Mouse (Mus musculus): ENCODE results near the gene Plekha4. TPM values are rescaled to one million over a fixed set of nuclear protein-coding genes. Genes with fewer than 3 reads are reported as not detected.

Gene Plekha4
- total RNA-seq, 2 experiments from 2014 or later: 1.3 to 2.7 TPM

DNA sequence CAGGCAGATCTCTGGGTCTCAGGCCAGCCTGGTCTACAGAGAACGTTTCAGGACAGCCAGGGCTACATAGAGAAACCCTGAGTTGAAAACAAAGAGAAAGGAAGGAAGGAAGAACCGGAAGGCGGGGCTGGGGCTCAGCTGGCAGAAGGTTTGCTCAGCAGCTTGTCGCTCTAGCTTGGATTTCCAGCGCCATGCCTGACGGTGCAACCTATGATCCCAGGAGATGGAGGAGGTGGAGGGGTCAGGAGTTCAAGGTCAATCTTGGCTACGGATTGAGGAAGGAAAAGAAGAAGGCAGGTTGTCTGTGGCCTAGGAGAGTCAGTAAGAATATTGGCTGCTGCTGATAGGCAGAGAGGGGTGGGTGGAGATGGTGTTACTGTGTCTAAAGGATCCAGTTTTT, 34.1 kb downstream of the Plekha4 start:
- DNase-seq (ENCODE audit: extremely low spot score in 1 of 2, low spot score in 2 of 2): no peak
- intact Hi-C loops (cut with DNase I): loop anchor here (2.0 kb wide), 1 partner anchor 91 kb away; no protein-coding TSS in a partner anchor

DNA sequence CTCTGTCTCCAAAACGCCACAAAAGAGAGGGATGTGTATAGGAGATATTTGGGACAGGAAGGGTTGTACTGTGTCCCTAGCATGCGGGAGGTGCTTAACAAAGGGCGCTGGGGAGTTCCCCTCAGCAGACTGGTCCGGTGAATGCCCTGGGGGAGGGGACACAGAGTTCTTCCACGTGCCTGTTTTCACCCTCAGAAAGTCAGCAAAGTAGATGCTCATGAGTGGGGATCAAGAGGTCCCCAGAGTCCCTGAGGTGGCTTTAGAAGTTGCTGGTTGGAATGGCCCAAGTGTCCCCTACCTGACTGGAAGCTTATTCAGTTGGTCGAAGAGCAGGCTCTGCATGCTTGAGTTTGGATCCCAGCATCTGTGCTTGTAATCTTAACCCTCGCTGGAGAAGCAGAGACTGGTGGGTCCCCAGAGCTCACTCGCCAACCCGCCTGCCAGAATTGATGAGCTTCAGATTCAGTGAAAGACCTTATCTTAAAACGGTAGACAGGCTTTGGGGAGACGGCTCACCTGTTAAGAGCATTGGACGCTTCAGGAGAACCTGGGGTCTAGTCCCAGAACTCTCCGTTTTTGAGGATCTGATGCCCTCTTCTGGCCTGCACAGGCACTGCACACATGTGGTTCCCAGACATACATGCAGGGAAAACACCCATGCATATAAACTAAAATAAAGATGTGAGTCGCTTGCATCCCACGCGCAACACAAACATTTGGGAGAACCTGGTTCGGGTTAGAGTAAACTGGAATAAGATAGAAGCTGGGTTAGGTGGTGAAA, 34.9 kb downstream of the Plekha4 start:
- intact Hi-C loops (cut with DNase I): loop anchor here (2.0 kb wide), 1 partner anchor 92 kb away; no protein-coding TSS in a partner anchor
- peak; percentile 67 to 78 for DNase-seq (ENCODE audit: extremely low spot score in 1 of 2, low spot score in 2 of 2)

- intact Hi-C loops (cut with DNase I): loop anchor here (2.0 kb wide), 1 partner anchor 93 kb away; no protein-coding TSS in a partner anchor
- no peak for DNase-seq (ENCODE audit: extremely low spot score in 1 of 2, low spot score in 2 of 2)
Measured at GRCm38 (mm10) chr7:45561624-45562520, 35.7 kb downstream of the Plekha4 start.

GRCm38 (mm10) chr7:45564811-45565210, 38.7 kb downstream of the Plekha4 start:
- DNase-seq (ENCODE audit: extremely low spot score in 1 of 2, low spot score in 2 of 2): no peak
- intact Hi-C loops (cut with DNase I): no loop called here

- intact Hi-C loops (cut with DNase I): no loop called here
Measured at GRCm38 (mm10) chr7:45565446-45565845, 39.3 kb downstream of the Plekha4 start.

GRCm38 (mm10) chr7:45567112-45567779, 41.1 kb downstream of the Plekha4 start:
- no peak for DNase-seq (ENCODE audit: extremely low spot score in 1 of 2, low spot score in 2 of 2)
- intact Hi-C loops (cut with DNase I): no loop called here

More at GRCm38 (mm10) chr7:45565446-45565845, 39.3 kb downstream of the Plekha4 start:
- no peak for DNase-seq (ENCODE audit: extremely low spot score in 1 of 2, low spot score in 2 of 2)

- intact Hi-C loops (cut with DNase I): no loop called here
Measured at GRCm38 (mm10) chr7:45567780-45568516, 41.8 kb downstream of the Plekha4 start.

GRCm38 (mm10) chr7:45568601-45569473, 42.7 kb downstream of the Plekha4 start:
- no peak for DNase-seq (ENCODE audit: extremely low spot score in 1 of 2, low spot score in 2 of 2)
- intact Hi-C loops (cut with DNase I): no loop called here

More at GRCm38 (mm10) chr7:45567780-45568516, 41.8 kb downstream of the Plekha4 start:
- DNase-seq (ENCODE audit: extremely low spot score in 1 of 2, low spot score in 2 of 2): peak; percentile 84 to 94

GRCm38 (mm10) chr7:45570103-45570741, 44.1 kb downstream of the Plekha4 start, which contains the start of gene Bcat2:
Gene Bcat2 (plus strand): TSS chr7:45570153.
- intact Hi-C loops (cut with DNase I): no loop called here
- peak; percentile 43 to 89 for DNase-seq (ENCODE audit: extremely low spot score in 1 of 2, low spot score in 2 of 2)

DNA sequence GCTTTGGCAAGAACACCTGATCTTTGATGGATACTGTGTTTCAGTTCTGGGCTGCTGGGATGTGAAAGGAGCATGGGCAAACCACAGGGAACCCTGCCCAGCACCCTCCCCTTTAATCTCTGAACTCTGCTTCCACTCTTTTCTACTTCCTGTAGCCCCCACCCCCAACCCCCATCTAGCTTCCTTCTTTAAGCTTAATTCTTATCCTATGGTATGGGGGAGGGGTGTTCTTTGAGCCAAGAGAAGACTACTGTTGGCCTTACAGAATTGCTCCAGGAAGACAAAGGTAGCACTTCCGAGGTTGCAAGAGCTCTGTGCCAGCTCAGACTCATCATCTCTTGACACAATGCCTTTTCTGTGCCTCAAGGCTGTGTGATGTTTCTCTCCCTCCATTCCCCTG, 45.8 kb downstream of the Plekha4 start:
- intact Hi-C loops (cut with DNase I): no loop called here
- DNase-seq (ENCODE audit: extremely low spot score in 1 of 2, low spot score in 2 of 2): no peak

DNA sequence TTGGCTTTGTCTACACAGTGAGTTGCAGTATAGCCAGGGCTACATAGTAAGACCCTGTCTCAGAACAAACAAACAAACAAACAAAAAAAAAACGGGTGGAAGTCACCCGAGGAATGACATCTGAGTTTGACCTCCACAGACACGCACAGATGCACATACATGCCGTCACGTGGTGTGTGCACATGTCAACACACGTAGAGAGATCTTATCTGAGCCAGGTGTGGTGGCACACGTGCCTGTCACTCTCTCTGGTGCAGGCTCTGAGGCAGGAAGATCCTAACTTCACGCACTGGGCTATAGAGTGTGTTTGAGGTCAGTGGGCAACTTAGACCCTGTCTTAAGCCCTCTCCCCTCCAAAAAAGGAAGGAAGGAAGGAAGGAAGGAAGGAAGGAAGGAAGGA, 47.8 kb downstream of the Plekha4 start:
- no peak for DNase-seq (ENCODE audit: extremely low spot score in 1 of 2, low spot score in 2 of 2)
- intact Hi-C loops (cut with DNase I): no loop called here

DNA sequence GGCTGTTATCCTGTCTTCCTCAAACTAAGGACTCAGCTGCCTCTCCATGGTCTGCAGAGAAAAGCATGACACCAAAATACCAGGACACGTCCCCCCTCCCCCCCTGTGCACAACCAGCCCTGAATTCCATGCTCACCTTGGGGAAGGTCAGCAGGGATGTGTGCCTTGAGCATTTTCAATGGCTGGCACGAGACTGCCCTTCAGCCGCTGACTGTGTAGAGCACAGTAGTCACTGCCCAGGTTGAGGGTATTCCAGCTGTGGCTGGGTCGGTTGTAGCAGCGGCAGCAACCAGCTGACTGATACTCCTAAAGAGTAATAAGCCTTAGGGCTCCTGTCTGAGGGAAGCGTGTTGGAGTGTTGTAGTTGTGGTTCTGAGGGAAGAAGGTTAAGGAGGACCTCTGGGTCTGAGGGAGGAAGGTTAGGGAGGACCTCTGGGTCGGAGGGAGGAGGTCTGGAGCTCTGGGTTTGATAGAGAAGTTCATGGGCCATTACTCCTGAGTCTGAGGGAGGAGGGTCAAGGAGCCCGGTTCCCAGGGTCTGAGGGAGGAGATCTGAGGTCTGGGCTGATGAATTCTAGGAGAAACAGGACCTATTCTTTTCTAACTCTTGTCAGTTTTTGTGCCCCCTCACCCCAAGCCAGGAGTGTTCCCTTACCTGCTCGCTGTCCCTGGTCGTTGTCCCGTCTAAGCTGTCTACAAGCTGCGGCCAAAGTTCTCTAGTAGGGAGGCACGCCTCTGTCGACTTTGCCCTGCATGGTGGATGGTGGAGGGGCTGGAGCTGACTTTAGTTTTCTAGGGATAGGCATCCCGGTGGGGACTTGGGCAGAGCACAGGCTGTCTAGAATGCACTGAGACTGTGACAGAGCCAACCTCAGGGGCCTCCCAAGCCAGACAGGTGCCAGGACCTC, 48.6 kb downstream of the Plekha4 start:
- intact Hi-C loops (cut with DNase I): no loop called here
- no peak for DNase-seq (ENCODE audit: extremely low spot score in 1 of 2, low spot score in 2 of 2)

DNA sequence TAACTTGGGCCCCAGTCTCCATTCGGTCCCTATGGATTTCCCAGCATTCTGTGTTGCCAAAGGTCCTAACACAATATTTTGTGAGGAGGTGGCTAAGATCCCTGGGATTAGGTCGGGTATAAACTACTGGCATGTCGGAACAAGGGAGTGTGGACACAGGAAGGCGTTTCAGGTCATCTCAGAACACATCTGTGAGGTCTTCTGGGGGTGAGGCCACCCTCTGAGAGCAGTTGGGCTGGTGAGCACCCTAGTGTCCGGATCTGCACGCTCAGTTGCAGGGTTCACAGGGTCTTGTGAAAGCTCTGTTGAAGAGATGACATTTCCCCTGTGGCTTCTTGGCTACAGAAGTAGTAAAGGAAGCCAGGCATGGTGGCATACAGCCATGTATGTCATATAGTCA, 59.8 kb downstream of the Plekha4 start:
- intact Hi-C loops (cut with DNase I): no loop called here
- DNase-seq (ENCODE audit: extremely low spot score in 1 of 2, low spot score in 2 of 2): no peak

GRCm38 (mm10) chr7:45587631-45588592, 61.8 kb downstream of the Plekha4 start:
- intact Hi-C loops (cut with DNase I): no loop called here
- DNase-seq (ENCODE audit: extremely low spot score in 1 of 2, low spot score in 2 of 2): no peak

DNA sequence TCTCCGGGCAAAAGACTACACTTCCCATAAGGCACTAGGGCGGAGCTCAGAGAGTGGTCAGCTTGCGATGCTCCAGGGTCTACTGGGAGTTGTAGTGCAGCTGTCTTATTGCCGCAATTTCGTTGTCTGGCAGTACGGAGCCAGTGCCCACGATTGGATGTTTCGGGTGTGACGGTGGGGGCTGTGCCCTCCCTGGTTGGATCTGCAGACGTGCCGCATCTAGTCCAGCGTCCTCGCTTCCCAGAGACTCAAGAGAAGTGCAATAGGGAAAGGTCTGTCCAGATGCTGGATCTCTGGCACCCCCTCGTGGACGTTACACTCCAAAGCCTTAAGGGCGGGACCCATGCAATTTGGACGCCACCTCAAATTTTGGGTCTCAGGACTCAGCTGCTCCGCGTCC, 63.0 kb downstream of the Plekha4 start:
- intact Hi-C loops (cut with DNase I): no loop called here
- DNase-seq (ENCODE audit: extremely low spot score in 1 of 2, low spot score in 2 of 2): peak; percentile 96 to 98
